Mouse (Mus musculus): ENCODE data around the gene H1fx.

- TF ChIP-seq POLR2A (IDR thresholded peaks at IDR 0.05; ENCODE audit: low read depth, low read length) (no peak), CTCF (conservative IDR thresholded peaks at IDR 0.05; ENCODE audit: insufficient read depth, insufficient read length, low read depth, low read length) (no peak)
Measured at GRCm38 (mm10) chr6:88012601-88013000, 31.2 kb upstream of the H1fx start.
